Mouse (Mus musculus) liver, embryonic 16.5 days (tissue): ENCODE results near the gene Alpk3. TPM values are rescaled to one million over a fixed set of nuclear protein-coding genes. Genes with fewer than 3 reads are reported as not detected.

ENCODE experiments used
- ATAC-seq: fragments of 200-750 bp; cut with Nextera tagmentation; 2 replicates; pipeline ENCODE4 v1.8.0; 2017; ENCODE audit warnings: low read depth, mild to moderate bottlenecking, moderate number of reproducible peaks, moderate library complexity
- H3K27ac ChIP-seq: fragments of 300-500 bp; sonication (generic); 2 replicates; pipeline ENCODE4 v1.5.1; 2014; ENCODE audit warnings: mild to moderate bottlenecking, low read length
- H3K27me3 ChIP-seq: fragments of 300-500 bp; sonication (generic); 2 replicates; pipeline ENCODE4 v1.6.1; 2014; ENCODE audit warnings: low read depth, low read length, mixed read lengths; ENCODE audit not compliant: control insufficient read depth, insufficient read depth
- H3K36me3 ChIP-seq: fragments of 300-500 bp; sonication (generic); 2 replicates; pipeline ENCODE4 v1.6.1; 2014; ENCODE audit warnings: mild to moderate bottlenecking; ENCODE audit not compliant: control insufficient read depth, insufficient read depth
- H3K4me1 ChIP-seq: fragments of 300-500 bp; sonication (generic); 2 replicates; pipeline ENCODE4 v1.6.1; 2014; ENCODE audit warnings: low read depth, low read length, mixed read lengths; ENCODE audit not compliant: control insufficient read depth
- H3K4me2 ChIP-seq: fragments of 300-500 bp; sonication (generic); 2 replicates; pipeline ENCODE4 v1.6.1; 2014; ENCODE audit warnings: low read depth, low read length, mixed read lengths
- H3K4me3 ChIP-seq: fragments of 300-500 bp; sonication (generic); 2 replicates; pipeline ENCODE4 v1.5.1; 2014; ENCODE audit warnings: low read depth, mild to moderate bottlenecking, low read length
- H3K9ac ChIP-seq: fragments of 300-500 bp; sonication (generic); 2 replicates; pipeline ENCODE4 v1.6.1; 2014; ENCODE audit warnings: low read depth, low read length
- H3K9me3 ChIP-seq: fragments of 300-500 bp; sonication (generic); replicated peaks from 2 replicates; pipeline ENCODE4 v1.6.1; 2016; ENCODE audit warnings: low read length; ENCODE audit not compliant: control insufficient read depth
- WGBS: fragments of 180-500 bp; shearing (Covaris S2); extraction: QIAGEN DNeasy Blood & Tissue Kit; methylation state at CpG from one replicate; pipeline ENCODE4 v1.1.7; 2014; ENCODE audit not compliant: insufficient replicate concordance; 5-methylcytosine and 5-hydroxymethylcytosine counted together
- polyA plus RNA-seq: library from polyadenylated mRNA; unstranded; fragments of >200 nt; fragmentation: Nextera tagmentation; extraction: Ambion mirVana; gene quantifications from 2 replicates; pipeline ENCODE4 v1.2.1, GENCODE M21; 2015

Gene Alpk3
- polyA plus RNA-seq, 1 experiment from 2014 or later: 0.20 TPM

GRCm38 (mm10) chr7:81131864-81132263 lies 74.5 kb downstream of the Alpk3 start:
- no peak for ATAC-seq

DNA sequence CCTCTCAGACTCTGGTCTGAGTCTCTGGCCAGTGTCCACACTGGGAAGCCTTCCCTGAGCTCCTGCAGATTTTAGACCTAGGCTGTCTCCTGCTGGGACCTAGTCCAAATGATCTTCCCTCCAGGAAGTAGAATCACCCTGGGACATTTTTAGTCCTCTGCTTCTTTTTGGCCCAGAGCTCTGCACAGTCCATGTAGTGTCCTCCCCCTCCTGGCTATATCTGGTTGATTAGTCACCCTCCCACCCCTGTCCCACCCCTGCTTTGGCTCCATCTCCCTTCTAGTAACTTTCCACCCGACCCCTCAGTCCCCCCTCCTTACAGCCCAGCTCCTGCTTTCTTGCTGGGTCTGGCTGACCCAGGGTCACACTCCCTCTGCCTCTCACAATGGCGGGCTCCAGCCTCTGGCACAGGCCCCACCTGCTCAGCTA lies 75.5 kb downstream of the Alpk3 start:
- Histone ChIP-seq H3K4me1 (no peaks in the 10 kb centered on the region), H3K9ac (no peak overlapping the region), H3K4me2 (no peak overlapping the region), H3K36me3 (no peaks in the 10 kb centered on the region), H3K4me3 (no peak overlapping the region), H3K9me3 (no peaks in the 10 kb centered on the region), H3K27ac (no peak overlapping the region), H3K27me3 (no peaks in the 10 kb centered on the region)
- ATAC-seq: no peak
- WGBS: 45% methylated on average over 2 of the region's 2 CpGs

More at GRCm38 (mm10) chr7:81131864-81132263, 74.5 kb downstream of the Alpk3 start:
- no peak overlapping the region for H3K4me3 ChIP-seq
- H3K9me3 ChIP-seq: no peaks in the 10 kb centered on the region
- H3K27ac ChIP-seq: no peak overlapping the region
- no peak overlapping the region for H3K4me2 ChIP-seq
- H3K36me3 ChIP-seq: no peaks in the 10 kb centered on the region
- no peaks in the 10 kb centered on the region for H3K27me3 ChIP-seq
- H3K9ac ChIP-seq: no peak overlapping the region
- H3K4me1 ChIP-seq: no peaks in the 10 kb centered on the region
- 62% methylated on average over 7 of the region's 7 CpGs for WGBS

DNA sequence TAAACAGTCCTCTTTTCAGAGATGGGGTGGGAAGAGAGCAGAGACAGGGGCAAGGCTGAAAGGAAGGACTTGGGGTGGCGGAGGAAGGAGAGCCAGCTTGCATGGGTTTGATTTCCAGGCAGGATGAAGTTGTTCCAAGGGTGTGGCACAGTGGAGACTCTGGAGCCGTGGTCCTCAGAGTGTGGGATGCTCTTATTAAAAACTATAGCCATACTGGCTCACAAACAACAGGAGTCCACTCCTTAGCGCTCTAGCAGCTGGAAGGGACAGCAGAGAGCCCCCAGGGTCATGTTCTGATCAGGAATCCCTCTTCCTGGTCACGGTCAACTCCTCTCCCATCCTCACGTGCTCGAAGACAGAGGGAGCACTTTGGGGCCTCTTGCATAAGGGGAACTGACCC lies 76.0 kb downstream of the Alpk3 start:
- no peak overlapping the region for H3K27ac ChIP-seq
- H3K4me1 ChIP-seq: no peaks in the 10 kb centered on the region
- H3K27me3 ChIP-seq: no peaks in the 10 kb centered on the region
- H3K9ac ChIP-seq: no peak overlapping the region
- H3K4me3 ChIP-seq: no peak overlapping the region
- no peaks in the 10 kb centered on the region for H3K9me3 ChIP-seq
- no peak overlapping the region for H3K4me2 ChIP-seq
- no peak for ATAC-seq
- H3K36me3 ChIP-seq: no peaks in the 10 kb centered on the region
- 58% methylated on average over 6 of the region's 6 CpGs for WGBS

DNA sequence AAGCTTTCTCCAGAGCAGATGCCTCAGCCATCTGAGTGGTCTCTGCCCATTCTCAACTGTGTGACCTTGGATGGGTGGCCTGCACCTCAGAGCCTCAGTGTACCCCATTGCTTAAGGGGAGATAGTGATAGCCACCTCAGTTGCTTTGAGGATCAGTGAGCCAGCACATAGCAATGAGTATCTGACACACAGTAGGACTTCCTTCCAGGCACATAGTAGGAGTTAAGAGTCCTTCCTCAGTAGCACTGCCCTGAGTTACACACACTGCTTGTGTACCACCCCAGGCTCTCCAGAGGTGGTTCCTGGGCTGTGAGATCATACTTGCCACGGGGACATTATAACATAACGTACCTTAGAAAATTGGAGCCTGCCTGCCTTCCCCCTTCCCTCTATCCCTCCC lies 76.5 kb downstream of the Alpk3 start:
- no peaks in the 10 kb centered on the region for H3K27me3 ChIP-seq
- no peaks in the 10 kb centered on the region for H3K9me3 ChIP-seq
- H3K4me3 ChIP-seq: no peak overlapping the region
- H3K4me1 ChIP-seq: no peaks in the 10 kb centered on the region
- ATAC-seq: no peak
- no peak overlapping the region for H3K27ac ChIP-seq
- H3K36me3 ChIP-seq: no peaks in the 10 kb centered on the region
- WGBS: 46% methylated on average over 2 of the region's 2 CpGs
- no peak overlapping the region for H3K9ac ChIP-seq
- H3K4me2 ChIP-seq: no peak overlapping the region

GRCm38 (mm10) chr7:81134614-81135067 lies 77.2 kb downstream of the Alpk3 start:
- no peak overlapping the region for H3K27ac ChIP-seq
- WGBS: 15% methylated on average over 9 of the region's 9 CpGs
- no peak overlapping the region for H3K4me2 ChIP-seq
- no peaks in the 10 kb centered on the region for H3K27me3 ChIP-seq
- H3K4me1 ChIP-seq: no peaks in the 10 kb centered on the region
- no peaks in the 10 kb centered on the region for H3K9me3 ChIP-seq
- no peak overlapping the region for H3K9ac ChIP-seq
- ATAC-seq: peak; percentile 43
- no peaks in the 10 kb centered on the region for H3K36me3 ChIP-seq
- no peak overlapping the region for H3K4me3 ChIP-seq

DNA sequence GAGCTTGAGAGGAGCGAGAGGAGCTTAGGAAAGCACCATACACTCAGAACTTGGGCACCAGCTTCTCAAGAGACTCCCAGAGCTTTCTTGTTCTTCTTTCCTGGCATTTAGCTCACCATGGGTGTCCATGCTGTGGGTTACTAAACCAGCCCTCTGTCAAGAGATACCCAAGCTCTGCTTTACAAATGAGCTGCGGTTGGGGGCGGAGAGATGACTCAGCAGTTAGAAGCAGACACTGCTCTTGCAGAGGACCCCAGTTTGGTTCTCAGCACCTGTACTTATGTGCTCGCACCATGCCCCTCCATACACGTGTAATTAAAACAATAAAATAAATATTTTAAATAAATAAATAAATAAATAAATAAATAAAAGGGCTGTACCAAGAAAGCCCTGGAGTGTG lies 79.9 kb downstream of the Alpk3 start:
- Histone ChIP-seq H3K9me3 (no peaks in the 10 kb centered on the region), H3K27ac (no peak overlapping the region), H3K9ac (no peak overlapping the region), H3K27me3 (no peaks in the 10 kb centered on the region), H3K4me1 (no peaks in the 10 kb centered on the region), H3K36me3 (no peaks in the 10 kb centered on the region), H3K4me3 (no peak overlapping the region), H3K4me2 (no peak overlapping the region)
- no peak for ATAC-seq
- WGBS: 66% methylated on average over 5 of the region's 5 CpGs

GRCm38 (mm10) chr7:81139100-81139499 lies 81.7 kb downstream of the Alpk3 start:
- no peak overlapping the region for H3K4me3 ChIP-seq
- no peaks in the 10 kb centered on the region for H3K27me3 ChIP-seq
- no peaks in the 10 kb centered on the region for H3K4me1 ChIP-seq
- H3K9ac ChIP-seq: no peak overlapping the region
- 81% methylated on average over 7 of the region's 7 CpGs for WGBS
- H3K4me2 ChIP-seq: no peak overlapping the region
- no peaks in the 10 kb centered on the region for H3K9me3 ChIP-seq
- H3K27ac ChIP-seq: no peak overlapping the region
- no peaks in the 10 kb centered on the region for H3K36me3 ChIP-seq
- ATAC-seq: no peak

DNA sequence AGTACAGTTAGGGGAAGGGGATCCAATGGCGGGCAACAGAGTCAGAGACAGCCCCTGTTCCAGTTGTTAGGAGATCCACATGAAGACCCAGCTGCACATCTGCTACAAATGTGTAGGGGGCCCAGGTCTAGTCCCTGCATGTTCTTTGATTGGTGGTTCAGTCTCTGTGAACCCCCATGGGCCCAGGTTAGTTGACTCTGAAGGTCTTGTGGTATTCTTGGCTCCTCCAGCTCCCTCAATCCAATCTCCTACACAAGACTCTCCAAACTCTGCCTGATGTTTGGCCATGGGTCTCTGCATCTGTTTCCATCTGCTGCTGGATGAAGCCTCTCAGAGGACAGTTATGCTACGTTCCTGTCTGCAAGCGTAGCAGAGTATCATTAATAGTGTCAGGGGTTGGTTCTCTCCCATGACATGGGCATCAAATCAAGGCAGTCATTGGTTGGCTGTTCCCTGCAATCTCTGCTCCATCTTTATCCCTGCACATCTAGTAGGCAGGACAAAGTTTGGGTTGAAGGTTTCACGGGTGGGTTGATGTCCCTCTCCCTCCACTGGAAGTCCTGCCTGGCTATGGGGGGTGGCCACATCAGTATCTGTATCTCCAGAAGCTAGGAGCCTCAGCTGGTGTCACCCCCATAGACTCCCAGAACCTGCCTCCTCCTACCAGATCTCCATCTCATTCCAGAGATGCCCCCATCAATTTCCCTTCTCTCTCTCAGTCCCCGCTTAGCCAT lies 82.4 kb downstream of the Alpk3 start:
- no peak overlapping the region for H3K4me3 ChIP-seq
- no peaks in the 10 kb centered on the region for H3K9me3 ChIP-seq
- WGBS: 66% methylated on average over 5 of the region's 5 CpGs
- no peaks in the 10 kb centered on the region for H3K4me1 ChIP-seq
- no peak for ATAC-seq
- H3K27ac ChIP-seq: no peak overlapping the region
- H3K4me2 ChIP-seq: no peak overlapping the region
- H3K36me3 ChIP-seq: no peaks in the 10 kb centered on the region
- H3K27me3 ChIP-seq: no peaks in the 10 kb centered on the region
- no peak overlapping the region for H3K9ac ChIP-seq

DNA sequence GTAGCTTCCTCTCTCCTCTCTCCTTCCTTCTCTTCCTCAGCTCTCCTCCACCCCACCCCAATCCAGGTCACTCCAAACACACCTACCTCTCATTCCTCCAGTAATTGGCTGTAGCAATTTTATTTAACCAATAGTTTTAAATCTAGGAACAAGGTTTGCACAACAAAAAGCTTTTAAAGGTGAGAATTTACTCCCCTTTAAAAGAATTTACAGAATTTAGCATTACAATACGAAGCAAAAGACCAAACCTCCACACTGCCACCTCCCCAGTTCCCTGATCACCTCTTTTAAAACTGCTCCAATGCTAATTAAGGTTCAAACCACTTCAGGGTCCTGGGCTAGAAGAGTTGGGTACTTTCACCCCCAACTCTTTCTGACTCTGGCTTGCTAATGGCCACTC lies 84.1 kb downstream of the Alpk3 start:
- 51% methylated on average over 1 of the region's 1 CpGs for WGBS
- Histone ChIP-seq H3K9ac (no peak overlapping the region), H3K4me1 (no peaks in the 10 kb centered on the region), H3K4me3 (no peak overlapping the region), H3K4me2 (no peak overlapping the region), H3K27me3 (no peaks in the 10 kb centered on the region), H3K9me3 (no peaks in the 10 kb centered on the region), H3K36me3 (no peaks in the 10 kb centered on the region), H3K27ac (no peak overlapping the region)
- ATAC-seq: no peak
